Mouse (Mus musculus) skeletal muscle tissue, adult 2 months (tissue): ENCODE data around the gene G0s2.
"Not testable (repeated sequence)": the region's sequence is repeated elsewhere in the genome, so short reads cannot be mapped to it uniquely, and the experiment has no call there.

Experiments used
- DNase-seq: peaks from one replicate; pipeline ENCODE4 v3.0.0-alpha.2; 2012; ENCODE audit warnings: low read depth, low spot score

The G0s2 gene

GRCm38 (mm10) chr1:193253895-193254294 is 19.1 kb downstream of the G0s2 start:
- DNase-seq, result not testable (repeated sequence)

GRCm38 (mm10) chr1:193252616-193253015 is 20.4 kb downstream of the G0s2 start:
- peak; percentile 30 for DNase-seq

GRCm38 (mm10) chr1:193251386-193251785 is 21.6 kb downstream of the G0s2 start:
- no peak for DNase-seq

- no peak for DNase-seq
Observed at GRCm38 (mm10) chr1:193250026-193250425, 23.0 kb downstream of the G0s2 start.

GRCm38 (mm10) chr1:193244235-193244634 is 28.8 kb downstream of the G0s2 start:
- no peak for DNase-seq

- DNase-seq, result peak; percentile 42
Observed at GRCm38 (mm10) chr1:193243571-193244193, 29.3 kb downstream of the G0s2 start.

GRCm38 (mm10) chr1:193242863-193243262 is 30.2 kb downstream of the G0s2 start:
- DNase-seq, result no peak

- DNase-seq, result peak; percentile 89
Observed at GRCm38 (mm10) chr1:193242238-193242637, 30.8 kb downstream of the G0s2 start.

GRCm38 (mm10) chr1:193241436-193241835 is 31.6 kb downstream of the G0s2 start:
- no peak for DNase-seq

GRCm38 (mm10) chr1:193238426-193238825 is 34.6 kb downstream of the G0s2 start:
- no peak for DNase-seq

- DNase-seq, result no peak
Observed at GRCm38 (mm10) chr1:193234930-193235329, 38.1 kb downstream of the G0s2 start.

- DNase-seq, result no peak
Observed at GRCm38 (mm10) chr1:193234130-193234645, 38.8 kb downstream of the G0s2 start.

- no peak for DNase-seq
Observed at GRCm38 (mm10) chr1:193232732-193233131, 40.3 kb downstream of the G0s2 start.

GRCm38 (mm10) chr1:193230935-193231334 is 42.1 kb downstream of the G0s2 start:
- DNase-seq, result no peak

GRCm38 (mm10) chr1:193230531-193230930 is 42.5 kb downstream of the G0s2 start:
- no peak for DNase-seq

- no peak for DNase-seq
Observed at GRCm38 (mm10) chr1:193229570-193229969, 43.4 kb downstream of the G0s2 start.

GRCm38 (mm10) chr1:193227537-193227936 is 45.5 kb downstream of the G0s2 start:
- DNase-seq, result no peak

- no peak for DNase-seq
Observed at GRCm38 (mm10) chr1:193226724-193227522, 46.1 kb downstream of the G0s2 start.

- DNase-seq, result no peak
Observed at GRCm38 (mm10) chr1:193226114-193226513, 46.9 kb downstream of the G0s2 start.

- no peak for DNase-seq
Observed at GRCm38 (mm10) chr1:193225531-193225930, 47.5 kb downstream of the G0s2 start.
